Mouse (Mus musculus) forebrain, embryonic 11.5 days (tissue): ENCODE results near the gene Gm20695. TPM values are rescaled to one million over a fixed set of nuclear protein-coding genes. Genes with fewer than 3 reads are reported as not detected.

Experiments
- ATAC-seq: fragments of 200-750 bp; cut with Nextera tagmentation; replicated peaks from 2 replicates; pipeline ENCODE4 v1.8.0; 2017; ENCODE audit warnings: moderate TSS enrichment; ENCODE audit not compliant: low FRiP score
- DNase-seq: peaks from one replicate; pipeline ENCODE4 v3.0.0-alpha.2; 2017; ENCODE audit warnings: low spot score
- H3K27ac ChIP-seq: fragments of 300-500 bp; sonication (generic); 2 replicates; pipeline ENCODE4 v1.5.1; 2014; ENCODE audit warnings: low read depth, low read length
- H3K27me3 ChIP-seq: fragments of 300-500 bp; sonication (generic); 2 replicates; pipeline ENCODE4 v1.6.1; 2014; ENCODE audit warnings: mild to moderate bottlenecking, low read length, mixed read lengths; ENCODE audit not compliant: control insufficient read depth, insufficient read depth
- H3K36me3 ChIP-seq: fragments of 300-500 bp; sonication (generic); 2 replicates; pipeline ENCODE4 v1.6.1; 2014; ENCODE audit warnings: mild to moderate bottlenecking, low read length, moderate library complexity, mixed read lengths; ENCODE audit not compliant: control insufficient read depth, insufficient read depth
- H3K4me1 ChIP-seq: fragments of 300-500 bp; sonication (generic); replicated peaks from 2 replicates; pipeline ENCODE4 v1.6.1; 2014; ENCODE audit warnings: low read length, mixed read lengths; ENCODE audit not compliant: control insufficient read depth, insufficient read depth
- H3K4me2 ChIP-seq: fragments of 300-500 bp; sonication (generic); 2 replicates; pipeline ENCODE4 v1.6.1; 2014; ENCODE audit warnings: low read depth, mild to moderate bottlenecking, low read length, moderate library complexity, mixed read lengths; ENCODE audit not compliant: severe bottlenecking
- H3K4me3 ChIP-seq: fragments of 300-500 bp; sonication (generic); 2 replicates; pipeline ENCODE4 v1.5.1; 2014; ENCODE audit warnings: low read depth, low read length
- H3K9ac ChIP-seq: fragments of 300-500 bp; sonication (generic); 2 replicates; pipeline ENCODE4 v1.6.1; 2014; ENCODE audit warnings: low read length
- H3K9me3 ChIP-seq: fragments of 300-500 bp; sonication (generic); 2 replicates; pipeline ENCODE4 v1.6.1; 2016; ENCODE audit warnings: low read length, mixed read lengths; ENCODE audit not compliant: control insufficient read depth
- WGBS: fragments of 180-500 bp; shearing (Covaris S2); extraction: QIAGEN DNeasy Blood & Tissue Kit; methylation state at CpG from one replicate; pipeline ENCODE4 v1.1.7; 2014; 5-methylcytosine and 5-hydroxymethylcytosine counted together
- microRNA-seq: library from miRNA; unstranded; fragments of <30 nt; microRNA quantifications from one replicate; pipeline ENCODE4, GENCODE M21; 2016; ENCODE audit not compliant: insufficient number of aligned reads
- polyA plus RNA-seq: library from polyadenylated mRNA; unstranded; fragments of >200 nt; fragmentation: Nextera tagmentation; extraction: Ambion mirVana; gene quantifications from 2 replicates; pipeline ENCODE4 v1.2.1, GENCODE M21; 2014

Gene Gm20695
- polyA plus RNA-seq, 1 experiment from 2014 or later, result 2.0 TPM

DNA sequence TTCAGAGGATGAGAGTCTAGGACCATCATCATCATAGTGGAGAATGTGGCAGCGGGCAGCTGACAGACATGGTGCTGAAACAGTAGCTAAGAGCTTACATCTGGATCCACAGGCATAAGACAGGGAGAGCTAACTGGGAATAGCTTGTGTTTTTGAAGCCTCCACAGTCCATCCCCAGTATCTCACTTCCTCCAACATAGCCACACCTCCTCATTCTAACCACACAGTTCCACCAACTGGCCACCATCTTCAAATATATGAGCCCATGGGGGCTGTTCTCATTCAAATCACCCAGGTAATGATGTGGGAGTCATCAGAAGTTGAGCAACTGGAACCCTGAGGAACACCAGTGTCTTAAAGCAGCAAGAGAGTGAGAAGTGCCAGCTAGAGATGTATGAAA lies 66.7 kb downstream of the Gm20695 start:
- no peaks in the 10 kb centered on the region for H3K36me3 ChIP-seq
- DNase-seq (no peak), ATAC-seq (no peak)
- no peak overlapping the region for H3K4me2 ChIP-seq
- H3K4me3 ChIP-seq, result no peak overlapping the region
- H3K9ac ChIP-seq, result no peak overlapping the region
- no peaks in the 10 kb centered on the region for H3K27me3 ChIP-seq
- H3K4me1 ChIP-seq, result no peaks in the 10 kb centered on the region
- no peaks in the 10 kb centered on the region for H3K9me3 ChIP-seq
- no peak overlapping the region for H3K27ac ChIP-seq
- 89% methylated on average over 1 of the region's 1 CpGs for WGBS

GRCm38 (mm10) chr16:3956369-3956768 lies 71.9 kb downstream of the Gm20695 start:
- Histone ChIP-seq H3K4me2 (no peak overlapping the region), H3K9ac (no peak overlapping the region), H3K27me3 (no peaks in the 10 kb centered on the region), H3K9me3 (no peaks in the 10 kb centered on the region), H3K36me3 (no peaks in the 10 kb centered on the region), H3K4me1 (no peaks in the 10 kb centered on the region), H3K27ac (no peak overlapping the region), H3K4me3 (no peak overlapping the region)
- 81% methylated on average over 6 of the region's 6 CpGs for WGBS
- DNase-seq (no peak), ATAC-seq (no peak)

- H3K27me3 ChIP-seq, result no peaks in the 10 kb centered on the region
- H3K36me3 ChIP-seq, result no peaks in the 10 kb centered on the region
- DNase-seq (no peak), ATAC-seq (no peak)
- 84% methylated on average over 2 of the region's 2 CpGs for WGBS
- H3K4me2 ChIP-seq, result no peak overlapping the region
- H3K9me3 ChIP-seq, result no peaks in the 10 kb centered on the region
- no peak overlapping the region for H3K9ac ChIP-seq
- no peak overlapping the region for H3K27ac ChIP-seq
- no peaks in the 10 kb centered on the region for H3K4me1 ChIP-seq
- no peak overlapping the region for H3K4me3 ChIP-seq
These were observed 74.8 kb downstream of the Gm20695 start for GRCm38 (mm10) chr16:3959261-3959660.

- no peaks in the 10 kb centered on the region for H3K36me3 ChIP-seq
- no peaks in the 10 kb centered on the region for H3K4me1 ChIP-seq
- H3K27me3 ChIP-seq, result no peaks in the 10 kb centered on the region
- DNase-seq, result no peak
- 85% methylated on average over 10 of the region's 10 CpGs for WGBS
- H3K27ac ChIP-seq, result no peak overlapping the region
- H3K4me2 ChIP-seq, result no peak overlapping the region
- no peak overlapping the region for H3K4me3 ChIP-seq
- H3K9ac ChIP-seq, result no peak overlapping the region
- no peaks in the 10 kb centered on the region for H3K9me3 ChIP-seq
- no peak for ATAC-seq
These were observed 80.5 kb downstream of the Gm20695 start for GRCm38 (mm10) chr16:3964990-3965389.

DNA sequence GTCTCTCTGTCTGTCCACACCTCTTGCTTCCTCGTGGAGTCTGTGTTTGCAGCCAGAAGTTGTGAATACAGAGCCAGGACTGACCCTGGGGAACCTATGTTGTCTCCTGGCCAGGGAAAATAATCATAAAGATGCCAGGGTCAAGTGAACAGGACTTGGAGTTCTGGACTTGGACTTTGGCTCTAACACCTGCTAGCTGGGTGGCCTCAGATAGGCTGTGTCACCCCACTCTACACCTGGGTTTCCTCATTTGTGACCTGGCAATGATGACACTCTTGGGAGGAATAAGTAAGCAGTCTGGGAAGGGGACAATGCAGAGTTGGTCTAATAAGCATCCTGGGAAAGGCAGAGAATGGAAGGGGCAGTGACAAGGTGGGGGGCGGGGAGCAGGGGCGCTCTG lies 81.1 kb downstream of the Gm20695 start:
- WGBS, result 90% methylated on average over 3 of the region's 3 CpGs
- ATAC-seq, result no peak
- no peak overlapping the region for H3K27ac ChIP-seq
- H3K4me1 ChIP-seq, result no peaks in the 10 kb centered on the region
- H3K9me3 ChIP-seq, result no peaks in the 10 kb centered on the region
- no peak for DNase-seq
- H3K36me3 ChIP-seq, result no peaks in the 10 kb centered on the region
- H3K9ac ChIP-seq, result no peak overlapping the region
- no peak overlapping the region for H3K4me2 ChIP-seq
- no peak overlapping the region for H3K4me3 ChIP-seq
- no peaks in the 10 kb centered on the region for H3K27me3 ChIP-seq

Small RNA genes within 50 kb of the gene (microRNA-seq; reads per million reads assigned to microRNA genes)
- gene Gm23493, result not detected

Other genes starting within 250 kb of the Gm20695 start
- gene Mefv, start 166.6 kb upstream of the Gm20695 start, polyA plus RNA-seq, result not detected in 2 replicates
- 38.9 and 42.6 TPM in 2 replicates for gene Zfp263, start 140.6 kb upstream of the Gm20695 start, polyA plus RNA-seq
- gene Olfr15, start 53.8 kb upstream of the Gm20695 start, polyA plus RNA-seq, result 0.21 and 0.33 TPM in 2 replicates
- gene Zfp174, start 37.4 kb upstream of the Gm20695 start, polyA plus RNA-seq, result 1.2 and 1.4 TPM in 2 replicates
- 64.8 and 74.1 TPM in 2 replicates for gene Naa60, start 12.3 kb upstream of the Gm20695 start, polyA plus RNA-seq
- 8.0 and 9.0 TPM in 2 replicates for gene Zfp597, start 87 bp upstream of the Gm20695 start, polyA plus RNA-seq
- 6.3 and 7.3 TPM in 2 replicates for gene 1700037C18Rik, start 24.0 kb downstream of the Gm20695 start, polyA plus RNA-seq
- gene Cluap1, start 24.2 kb downstream of the Gm20695 start, polyA plus RNA-seq, result 23.6 and 24.7 TPM in 2 replicates
- 0.71 and 0.99 TPM in 2 replicates for gene Nlrc3, start 92.0 kb downstream of the Gm20695 start, polyA plus RNA-seq
- gene Slx4, start 119.1 kb downstream of the Gm20695 start, polyA plus RNA-seq, result 30.0 and 32.0 TPM in 2 replicates
- 5.4 and 5.9 TPM in 2 replicates for gene Dnase1, start 152.3 kb downstream of the Gm20695 start, polyA plus RNA-seq
- gene Trap1, start 193.2 kb downstream of the Gm20695 start, polyA plus RNA-seq, result 78.1 and 83.1 TPM in 2 replicates